Mouse (Mus musculus) splenic B cell, adult 2 months (primary cell): Measurements from ENCODE around the gene Amigo1.
"Not testable (repeated sequence)": the region's sequence is repeated elsewhere in the genome, so short reads cannot be mapped to it uniquely, and the experiment has no call there.

ENCODE experiments used
- DNase-seq: peaks from one replicate; pipeline ENCODE4 v3.0.0-alpha.2; 2011; ENCODE audit warnings: low read depth, low spot score
- H3K27me3 ChIP-seq: 2 replicates; pipeline ENCODE4 v1.6.1; 2012; ENCODE audit warnings: mild to moderate bottlenecking, low read length, moderate library complexity, mixed read lengths; ENCODE audit not compliant: control insufficient read depth, poor library complexity, insufficient read depth, severe bottlenecking
- H3K36me3 ChIP-seq: 2 replicates; pipeline ENCODE4 v1.6.1; 2012; ENCODE audit warnings: mild to moderate bottlenecking, low read length, moderate library complexity, mixed read lengths; ENCODE audit not compliant: control insufficient read depth, poor library complexity, insufficient read depth, severe bottlenecking

The Amigo1 gene

GRCm38 (mm10) chr3:108210771-108211139 is 24.6 kb downstream of the Amigo1 start, which contains the start of gene Atxn7l2:
Gene Atxn7l2, minus strand, starts transcription at chr3:108210934.
- Histone ChIP-seq H3K27me3 (no peaks in the 10 kb centered on the region), H3K36me3 (no peaks in the 10 kb centered on the region; the same call in none of the 2 replicates)
- DNase-seq: peak; percentile 82

- DNase-seq: no peak
- Histone ChIP-seq H3K27me3 (no peaks in the 10 kb centered on the region), H3K36me3 (no peaks in the 10 kb centered on the region; the same call in 1 of the 2 replicates)
These were observed 25.7 kb downstream of the Amigo1 start for GRCm38 (mm10) chr3:108211845-108212244.

- no peaks in the 10 kb centered on the region; the same call in 1 of the 2 replicates for H3K36me3 ChIP-seq
- no peaks in the 10 kb centered on the region for H3K27me3 ChIP-seq
- DNase-seq: no peak
These were observed 26.3 kb downstream of the Amigo1 start for GRCm38 (mm10) chr3:108212406-108212805.

GRCm38 (mm10) chr3:108214734-108215133 is 28.6 kb downstream of the Amigo1 start:
- H3K36me3 ChIP-seq: no peaks in the 10 kb centered on the region
- DNase-seq: no peak
- no peaks in the 10 kb centered on the region for H3K27me3 ChIP-seq

GRCm38 (mm10) chr3:108220661-108221060 is 34.5 kb downstream of the Amigo1 start:
- H3K36me3 ChIP-seq: no peaks in the 10 kb centered on the region
- H3K27me3 ChIP-seq: no peaks in the 10 kb centered on the region
- no peak for DNase-seq

GRCm38 (mm10) chr3:108225711-108226557 is 39.8 kb downstream of the Amigo1 start:
- DNase-seq: no peak
- no peaks in the 10 kb centered on the region for H3K27me3 ChIP-seq
- no peaks in the 10 kb centered on the region for H3K36me3 ChIP-seq

GRCm38 (mm10) chr3:108226558-108227350 is 40.6 kb downstream of the Amigo1 start, which contains the start of gene Sypl2:
Gene Sypl2, minus strand, starts transcription at chr3:108226648.
- Histone ChIP-seq H3K27me3 (no peaks in the 10 kb centered on the region), H3K36me3 (no peaks in the 10 kb centered on the region)
- DNase-seq: peak; percentile 44

- no peaks in the 10 kb centered on the region for H3K27me3 ChIP-seq
- H3K36me3 ChIP-seq: no peaks in the 10 kb centered on the region
- no peak for DNase-seq
These were observed 41.4 kb downstream of the Amigo1 start for GRCm38 (mm10) chr3:108227521-108227920.

GRCm38 (mm10) chr3:108231646-108232045 is 45.5 kb downstream of the Amigo1 start:
- no peaks in the 10 kb centered on the region for H3K36me3 ChIP-seq
- no peaks in the 10 kb centered on the region for H3K27me3 ChIP-seq
- DNase-seq: no peak

GRCm38 (mm10) chr3:108237474-108238102 is 51.5 kb downstream of the Amigo1 start:
- H3K27me3 ChIP-seq, H3K36me3 ChIP-seq, DNase-seq: not testable (repeated sequence)

GRCm38 (mm10) chr3:108241243-108241839 is 55.2 kb downstream of the Amigo1 start:
- Histone ChIP-seq H3K36me3 (no peaks in the 10 kb centered on the region), H3K27me3 (no peaks in the 10 kb centered on the region)

More at GRCm38 (mm10) chr3:108241243-108241839, 55.2 kb downstream of the Amigo1 start:
- no peak for DNase-seq
